Mouse (Mus musculus) hindbrain, embryonic 14.5 days (tissue): ENCODE measurements at regions not wholly inside any gene's neighbourhood (a gene's known extent, or its start where the extent isn't known, plus 50 kb on each side); places are given as distances from the start of the nearest gene placed in this dataset.

Experiments
- ATAC-seq: fragments of 200-750 bp; cut with Nextera tagmentation; 2 replicates; pipeline ENCODE4 v1.8.0; 2017; ENCODE audit warnings: moderate number of reproducible peaks, mild to moderate bottlenecking, moderate TSS enrichment, moderate library complexity; ENCODE audit not compliant: low FRiP score
- DNase-seq: peaks from one replicate; pipeline ENCODE4 v3.0.0-alpha.2; 2015; ENCODE audit warnings: low spot score
- H3K27ac ChIP-seq: fragments of 300-500 bp; sonication (generic); 2 replicates; pipeline ENCODE4 v1.5.1; 2014; ENCODE audit warnings: mild to moderate bottlenecking, moderate library complexity
- H3K27me3 ChIP-seq: fragments of 300-500 bp; sonication (generic); 2 replicates; pipeline ENCODE4 v1.6.1; 2014; ENCODE audit warnings: mild to moderate bottlenecking, low read length, mixed read lengths; ENCODE audit not compliant: control insufficient read depth, insufficient read depth
- H3K36me3 ChIP-seq: fragments of 300-500 bp; sonication (generic); replicated peaks from 2 replicates; pipeline ENCODE4 v1.6.1; 2014; ENCODE audit not compliant: control insufficient read depth, insufficient read depth
- H3K4me1 ChIP-seq: fragments of 300-500 bp; sonication (generic); replicated peaks from 2 replicates; pipeline ENCODE4 v1.6.1; 2014; ENCODE audit warnings: antibody characterized with exemption, low read length, mixed read lengths; ENCODE audit not compliant: control insufficient read depth, insufficient read depth
- H3K4me2 ChIP-seq: fragments of 300-500 bp; sonication (generic); replicated peaks from 2 replicates; pipeline ENCODE4 v1.6.1; 2014; ENCODE audit warnings: mild to moderate bottlenecking, moderate library complexity
- H3K4me3 ChIP-seq: fragments of 300-500 bp; sonication (generic); replicated peaks from 2 replicates; pipeline ENCODE4 v1.5.1; 2014; ENCODE audit warnings: mild to moderate bottlenecking, low read length
- H3K9ac ChIP-seq: fragments of 300-500 bp; sonication (generic); 2 replicates; pipeline ENCODE4 v1.6.1; 2014
- H3K9me3 ChIP-seq: fragments of 300-500 bp; sonication (generic); 2 replicates; pipeline ENCODE4 v1.6.1; 2016; ENCODE audit warnings: low read length; ENCODE audit not compliant: control insufficient read depth
- WGBS: fragments of 180-500 bp; shearing (Covaris S2); extraction: QIAGEN DNeasy Blood & Tissue Kit; methylation state at CpG from one replicate; pipeline ENCODE4 v1.1.7; 2014; 5-methylcytosine and 5-hydroxymethylcytosine counted together

- 48% methylated on average over 5 of the region's 5 CpGs for WGBS
- no peak overlapping the region for H3K4me2 ChIP-seq
- ATAC-seq (no peak), DNase-seq (no peak)
- H3K27me3 ChIP-seq, result no peaks in the 10 kb centered on the region
- no peak overlapping the region for H3K9ac ChIP-seq
- H3K9me3 ChIP-seq, result no peaks in the 10 kb centered on the region
- H3K4me3 ChIP-seq, result no peak overlapping the region
- no peaks in the 10 kb centered on the region for H3K4me1 ChIP-seq
- no peaks in the 10 kb centered on the region for H3K36me3 ChIP-seq
- H3K27ac ChIP-seq, result no peak overlapping the region
Measured at GRCm38 (mm10) chr3:38577890-38578628, 93.4 kb upstream of the Ankrd50 start.

GRCm38 (mm10) chr3:38573594-38573993, 89.0 kb upstream of the Ankrd50 start:
- H3K27me3 ChIP-seq, result no peaks in the 10 kb centered on the region
- H3K9me3 ChIP-seq, result no peaks in the 10 kb centered on the region
- H3K36me3 ChIP-seq, result no peaks in the 10 kb centered on the region
- DNase-seq (no peak), ATAC-seq (no peak)
- no peak overlapping the region for H3K9ac ChIP-seq
- no peak overlapping the region for H3K4me3 ChIP-seq
- H3K27ac ChIP-seq, result no peak overlapping the region
- H3K4me1 ChIP-seq, result peaks cover 7% of the 10 kb centered on the region
- no peak overlapping the region for H3K4me2 ChIP-seq
- 89% methylated on average over 5 of the region's 5 CpGs for WGBS

GRCm38 (mm10) chr3:38572159-38572558, 87.5 kb upstream of the Ankrd50 start:
- no peak for DNase-seq
- no peak overlapping the region for H3K4me3 ChIP-seq
- H3K9me3 ChIP-seq, result no peaks in the 10 kb centered on the region
- H3K4me2 ChIP-seq, result no peak overlapping the region
- H3K4me1 ChIP-seq, result peaks cover 13% of the 10 kb centered on the region
- H3K27ac ChIP-seq, result no peak overlapping the region
- H3K9ac ChIP-seq, result no peak overlapping the region
- H3K36me3 ChIP-seq, result no peaks in the 10 kb centered on the region
- 71% methylated on average over 3 of the region's 3 CpGs for WGBS
- no peak for ATAC-seq
- H3K27me3 ChIP-seq, result no peaks in the 10 kb centered on the region

GRCm38 (mm10) chr3:38571224-38571623, 86.6 kb upstream of the Ankrd50 start:
- no peaks in the 10 kb centered on the region for H3K9me3 ChIP-seq
- no peak overlapping the region for H3K9ac ChIP-seq
- H3K36me3 ChIP-seq, result no peaks in the 10 kb centered on the region
- no peak overlapping the region for H3K27ac ChIP-seq
- DNase-seq, result no peak
- no peak overlapping the region for H3K4me3 ChIP-seq
- no peak overlapping the region for H3K4me2 ChIP-seq
- no peaks in the 10 kb centered on the region for H3K27me3 ChIP-seq
- no peak for ATAC-seq
- WGBS, result 90% methylated on average over 4 of the region's 4 CpGs
- peaks cover 13% of the 10 kb centered on the region for H3K4me1 ChIP-seq

GRCm38 (mm10) chr3:38569001-38569400, 84.4 kb upstream of the Ankrd50 start:
- DNase-seq (no peak), ATAC-seq (no peak)
- Histone ChIP-seq H3K4me1 (peaks cover 21% of the 10 kb centered on the region), H3K27me3 (no peaks in the 10 kb centered on the region), H3K4me2 (no peak overlapping the region), H3K36me3 (no peaks in the 10 kb centered on the region), H3K27ac (peak overlapping the region; percentile 76), H3K9ac (no peak overlapping the region), H3K9me3 (no peaks in the 10 kb centered on the region), H3K4me3 (no peak overlapping the region)
- WGBS, result 54% methylated on average over 6 of the region's 6 CpGs

- H3K4me1 ChIP-seq, result peaks cover 24% of the 10 kb centered on the region
- peak overlapping the region; percentile 4; the same call in 1 of the 2 replicates for H3K4me2 ChIP-seq
- H3K4me3 ChIP-seq, result no peak overlapping the region
- H3K36me3 ChIP-seq, result no peaks in the 10 kb centered on the region
- peak overlapping the region; percentile 76 for H3K27ac ChIP-seq
- ATAC-seq (peak; percentile 62; the same call in 1 of the 2 replicates), DNase-seq (no peak)
- no peaks in the 10 kb centered on the region for H3K9me3 ChIP-seq
- no peak overlapping the region for H3K9ac ChIP-seq
- no peaks in the 10 kb centered on the region for H3K27me3 ChIP-seq
- 1% methylated on average over 2 of the region's 2 CpGs for WGBS
Measured at GRCm38 (mm10) chr3:38568596-38568975, 83.9 kb upstream of the Ankrd50 start.

GRCm38 (mm10) chr3:38567946-38568595, 83.4 kb upstream of the Ankrd50 start:
- peak overlapping the region; percentile 76 for H3K27ac ChIP-seq
- H3K4me3 ChIP-seq, result no peak overlapping the region
- no peaks in the 10 kb centered on the region for H3K36me3 ChIP-seq
- H3K4me2 ChIP-seq, result peak overlapping the region; percentile 4; the same call in 1 of the 2 replicates
- WGBS, result 23% methylated on average over 8 of the region's 8 CpGs
- ATAC-seq, result peak; percentile 79; the same call in 1 of the 2 replicates
- no peak for DNase-seq
- H3K9me3 ChIP-seq, result no peaks in the 10 kb centered on the region
- H3K4me1 ChIP-seq, result peaks cover 24% of the 10 kb centered on the region
- no peaks in the 10 kb centered on the region for H3K27me3 ChIP-seq
- H3K9ac ChIP-seq, result no peak overlapping the region

GRCm38 (mm10) chr3:38566576-38566975, 81.9 kb upstream of the Ankrd50 start:
- no peak for ATAC-seq
- 93% methylated on average over 2 of the region's 2 CpGs for WGBS

GRCm38 (mm10) chr3:38564844-38565243, 80.2 kb upstream of the Ankrd50 start:
- H3K9ac ChIP-seq, result no peak overlapping the region
- no peaks in the 10 kb centered on the region for H3K27me3 ChIP-seq
- DNase-seq, result no peak
- peaks cover 24% of the 10 kb centered on the region for H3K4me1 ChIP-seq
- no peak overlapping the region for H3K4me3 ChIP-seq
- 21% methylated on average over 2 of the region's 2 CpGs for WGBS
- no peak overlapping the region for H3K4me2 ChIP-seq
- H3K27ac ChIP-seq, result no peak overlapping the region
- H3K9me3 ChIP-seq, result no peaks in the 10 kb centered on the region
- H3K36me3 ChIP-seq, result no peaks in the 10 kb centered on the region
- ATAC-seq, result no peak

More at GRCm38 (mm10) chr3:38566576-38566975, 81.9 kb upstream of the Ankrd50 start:
- Histone ChIP-seq H3K9ac (no peak overlapping the region), H3K4me2 (no peak overlapping the region), H3K27ac (no peak overlapping the region), H3K9me3 (no peaks in the 10 kb centered on the region), H3K4me1 (peaks cover 24% of the 10 kb centered on the region), H3K27me3 (no peaks in the 10 kb centered on the region), H3K4me3 (no peak overlapping the region), H3K36me3 (no peaks in the 10 kb centered on the region)
- no peak for DNase-seq
